Mouse (Mus musculus): Measurements from ENCODE around the gene Secisbp2. TPM values are rescaled to one million over a fixed set of nuclear protein-coding genes. Genes with fewer than 3 reads are reported as not detected.

Secisbp2 gene
- polyA plus RNA-seq, 1 experiment from 2014 or later, result 23.2 TPM

- H3K27me3 ChIP-seq (ENCODE audit: control insufficient read depth, insufficient read depth, low read length), result no peaks in the 10 kb centered on the region
- peak overlapping the region; percentile 47 for H3K4me2 ChIP-seq (ENCODE audit: low read depth, severe bottlenecking)
- H3K27ac ChIP-seq (replicated peaks; ENCODE audit: low read depth, low read length), result peak overlapping the region; percentile 30
- DNase-seq (ENCODE audit: low spot score) (peak; percentile 45), ATAC-seq (ENCODE audit: insufficient number of reproducible peaks, low FRiP score, low TSS enrichment, low read depth) (no peak)
- H3K9ac ChIP-seq (ENCODE audit: low read length), result peak overlapping the region; percentile 85
- H3K4me1 ChIP-seq (ENCODE audit: control insufficient read depth, insufficient read depth, low read length), result peaks cover 3% of the 10 kb centered on the region; the same call in 1 of the 2 replicates
- under 1% methylated on average over 7 of the region's 7 CpGs for WGBS
- H3K9me3 ChIP-seq (ENCODE audit: control insufficient read depth, low read length), result no peaks in the 10 kb centered on the region
- no peaks in the 10 kb centered on the region for H3K36me3 ChIP-seq (ENCODE audit: control insufficient read depth, insufficient read depth, low read length)
- H3K4me3 ChIP-seq (ENCODE audit: low read depth, low read length), result peak overlapping the region; percentile 61
These were observed 5.6 kb upstream of the Secisbp2 start for GRCm38 (mm10) chr13:51645872-51646271.

DNA sequence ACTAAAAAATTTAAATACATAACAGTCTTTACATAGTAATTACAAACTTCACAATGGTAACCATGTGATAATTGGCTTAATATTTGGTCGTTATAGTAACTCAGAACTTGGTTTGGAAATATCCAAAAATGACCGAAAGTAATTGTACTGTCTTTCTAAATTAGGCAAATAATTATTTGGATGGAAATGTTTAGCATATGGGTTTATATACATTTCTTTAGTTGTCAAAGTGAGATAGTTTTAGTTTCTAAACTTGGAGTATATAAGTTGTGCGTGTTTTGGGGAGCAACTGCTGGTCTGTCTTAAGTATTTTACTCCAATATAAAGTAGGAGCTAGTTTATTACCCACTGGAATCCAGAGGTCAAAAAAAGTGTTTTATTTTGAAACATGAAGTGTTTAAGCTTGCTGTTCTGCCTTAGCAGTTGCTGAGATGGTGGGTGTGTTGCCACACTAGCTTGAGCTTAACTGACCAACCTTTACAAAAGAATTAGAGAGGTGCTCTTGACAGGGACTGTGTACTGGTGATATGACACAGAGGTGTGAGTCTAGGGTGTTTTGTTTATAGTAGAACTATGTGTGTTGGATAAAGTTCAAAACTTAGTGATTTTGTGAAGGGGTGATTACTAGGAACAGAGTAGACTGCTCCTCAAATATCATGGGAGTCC is 5.0 kb upstream of the Secisbp2 start:
- 26% methylated on average over 3 of the region's 3 CpGs for WGBS
- Histone ChIP-seq H3K4me3 (ENCODE audit: low read depth, low read length) (peak overlapping the region; percentile 61), H3K4me2 (ENCODE audit: low read depth, severe bottlenecking) (peak overlapping the region; percentile 49), H3K9me3 (ENCODE audit: control insufficient read depth, low read length) (no peaks in the 10 kb centered on the region), H3K27me3 (ENCODE audit: control insufficient read depth, insufficient read depth, low read length) (no peaks in the 10 kb centered on the region), H3K9ac (ENCODE audit: low read length) (0 out of 2 replicates have a peak overlapping the region, but pooled peaks have one; percentile 38), H3K36me3 (ENCODE audit: control insufficient read depth, insufficient read depth, low read length) (no peaks in the 10 kb centered on the region; the same call in 1 of the 2 replicates), H3K4me1 (ENCODE audit: control insufficient read depth, insufficient read depth, low read length) (peaks cover 7% of the 10 kb centered on the region; the same call in 1 of the 2 replicates), H3K27ac (replicated peaks; ENCODE audit: low read depth, low read length) (no peak overlapping the region)
- ATAC-seq (ENCODE audit: insufficient number of reproducible peaks, low FRiP score, low TSS enrichment, low read depth) (no peak), DNase-seq (ENCODE audit: low spot score) (no peak)

GRCm38 (mm10) chr13:51647770-51648169 is 3.7 kb upstream of the Secisbp2 start:
- Histone ChIP-seq H3K9ac (ENCODE audit: low read length) (no peak overlapping the region), H3K27ac (replicated peaks; ENCODE audit: low read depth, low read length) (no peak overlapping the region), H3K4me2 (ENCODE audit: low read depth, severe bottlenecking) (peak overlapping the region; percentile 49; the same call in 1 of the 2 replicates), H3K4me3 (ENCODE audit: low read depth, low read length) (no peak overlapping the region), H3K9me3 (ENCODE audit: control insufficient read depth, low read length) (no peaks in the 10 kb centered on the region), H3K4me1 (ENCODE audit: control insufficient read depth, insufficient read depth, low read length) (peaks cover 7% of the 10 kb centered on the region; the same call in 1 of the 2 replicates), H3K36me3 (ENCODE audit: control insufficient read depth, insufficient read depth, low read length) (no peaks in the 10 kb centered on the region; the same call in 1 of the 2 replicates), H3K27me3 (ENCODE audit: control insufficient read depth, insufficient read depth, low read length) (no peaks in the 10 kb centered on the region)
- DNase-seq (ENCODE audit: low spot score), result no peak
- 91% methylated on average over 3 of the region's 3 CpGs for WGBS
- no peak for ATAC-seq (ENCODE audit: insufficient number of reproducible peaks, low FRiP score, low TSS enrichment, low read depth)

- DNase-seq (ENCODE audit: low spot score), result no peak
- peaks cover 7% of the 10 kb centered on the region; the same call in 1 of the 2 replicates for H3K4me1 ChIP-seq (ENCODE audit: control insufficient read depth, insufficient read depth, low read length)
These were observed 3.3 kb upstream of the Secisbp2 start for GRCm38 (mm10) chr13:51648237-51648636.

DNA sequence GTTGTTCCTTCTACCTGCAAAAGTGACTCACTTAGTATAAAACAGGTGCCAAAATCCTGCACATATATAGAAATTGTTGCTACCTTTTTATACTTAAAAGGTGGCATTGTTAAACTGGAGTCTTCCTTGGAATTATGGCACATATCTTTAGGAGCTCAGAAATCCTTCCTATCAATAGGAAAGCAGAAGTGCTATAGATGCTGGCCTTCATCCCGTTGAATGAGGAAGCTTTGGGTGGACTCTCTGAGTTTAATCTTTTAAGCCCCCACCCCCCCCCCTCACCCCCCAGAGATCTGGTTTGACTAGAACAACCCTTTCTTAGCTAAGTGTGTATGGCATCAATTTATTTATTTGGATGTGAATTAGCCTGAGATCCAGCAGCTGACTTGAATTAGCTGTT is 1.8 kb upstream of the Secisbp2 start:
- Histone ChIP-seq H3K9me3 (ENCODE audit: control insufficient read depth, low read length) (no peaks in the 10 kb centered on the region), H3K36me3 (ENCODE audit: control insufficient read depth, insufficient read depth, low read length) (no peaks in the 10 kb centered on the region; the same call in 1 of the 2 replicates), H3K9ac (ENCODE audit: low read length) (no peak overlapping the region), H3K4me3 (ENCODE audit: low read depth, low read length) (no peak overlapping the region), H3K4me1 (ENCODE audit: control insufficient read depth, insufficient read depth, low read length) (peaks cover 7% of the 10 kb centered on the region; the same call in 1 of the 2 replicates), H3K27me3 (ENCODE audit: control insufficient read depth, insufficient read depth, low read length) (no peaks in the 10 kb centered on the region), H3K4me2 (ENCODE audit: low read depth, severe bottlenecking) (no peak overlapping the region), H3K27ac (replicated peaks; ENCODE audit: low read depth, low read length) (no peak overlapping the region)
- 71% methylated on average over 1 of the region's 1 CpGs for WGBS
- ATAC-seq (ENCODE audit: insufficient number of reproducible peaks, low FRiP score, low TSS enrichment, low read depth) (no peak), DNase-seq (ENCODE audit: low spot score) (no peak)

More at GRCm38 (mm10) chr13:51648237-51648636, 3.3 kb upstream of the Secisbp2 start:
- H3K9me3 ChIP-seq (ENCODE audit: control insufficient read depth, low read length), result no peaks in the 10 kb centered on the region
- no peak overlapping the region for H3K9ac ChIP-seq (ENCODE audit: low read length)
- no peaks in the 10 kb centered on the region for H3K27me3 ChIP-seq (ENCODE audit: control insufficient read depth, insufficient read depth, low read length)
- H3K4me2 ChIP-seq (ENCODE audit: low read depth, severe bottlenecking), result no peak overlapping the region
- 95% methylated on average over 4 of the region's 4 CpGs for whole genome bisulfite sequencing
- H3K36me3 ChIP-seq (ENCODE audit: control insufficient read depth, insufficient read depth, low read length), result no peaks in the 10 kb centered on the region; the same call in 1 of the 2 replicates
- no peak for ATAC-seq (ENCODE audit: insufficient number of reproducible peaks, low FRiP score, low TSS enrichment, low read depth)
- H3K4me3 ChIP-seq (ENCODE audit: low read depth, low read length), result no peak overlapping the region
- no peak overlapping the region for H3K27ac ChIP-seq (replicated peaks; ENCODE audit: low read depth, low read length)

GRCm38 (mm10) chr13:51653159-51653558 is 1.7 kb downstream of the Secisbp2 start:
- 95% methylated on average over 6 of the region's 6 CpGs for WGBS
- Histone ChIP-seq H3K36me3 (ENCODE audit: control insufficient read depth, insufficient read depth, low read length) (peaks cover 5% of the 10 kb centered on the region; the same call in 1 of the 2 replicates), H3K4me3 (ENCODE audit: low read depth, low read length) (no peak overlapping the region), H3K9me3 (ENCODE audit: control insufficient read depth, low read length) (no peaks in the 10 kb centered on the region), H3K27me3 (ENCODE audit: control insufficient read depth, insufficient read depth, low read length) (no peaks in the 10 kb centered on the region), H3K4me1 (ENCODE audit: control insufficient read depth, insufficient read depth, low read length) (peaks cover 4% of the 10 kb centered on the region; the same call in 1 of the 2 replicates), H3K9ac (ENCODE audit: low read length) (no peak overlapping the region), H3K27ac (replicated peaks; ENCODE audit: low read depth, low read length) (no peak overlapping the region), H3K4me2 (ENCODE audit: low read depth, severe bottlenecking) (no peak overlapping the region)
- no peak for DNase-seq (ENCODE audit: low spot score)
- ATAC-seq (ENCODE audit: insufficient number of reproducible peaks, low FRiP score, low TSS enrichment, low read depth), result no peak

GRCm38 (mm10) chr13:51653961-51654360 is 2.5 kb downstream of the Secisbp2 start:
- no peaks in the 10 kb centered on the region for H3K27me3 ChIP-seq (ENCODE audit: control insufficient read depth, insufficient read depth, low read length)
- no peak overlapping the region for H3K9ac ChIP-seq (ENCODE audit: low read length)
- ATAC-seq (ENCODE audit: insufficient number of reproducible peaks, low FRiP score, low TSS enrichment, low read depth), result no peak
- H3K27ac ChIP-seq (replicated peaks; ENCODE audit: low read depth, low read length), result no peak overlapping the region
- H3K36me3 ChIP-seq (ENCODE audit: control insufficient read depth, insufficient read depth, low read length), result peaks cover 5% of the 10 kb centered on the region; the same call in 1 of the 2 replicates
- H3K4me2 ChIP-seq (ENCODE audit: low read depth, severe bottlenecking), result no peak overlapping the region
- peaks cover 4% of the 10 kb centered on the region; the same call in 1 of the 2 replicates for H3K4me1 ChIP-seq (ENCODE audit: control insufficient read depth, insufficient read depth, low read length)
- WGBS, result 96% methylated on average over 9 of the region's 9 CpGs
- no peak for DNase-seq (ENCODE audit: low spot score)
- H3K4me3 ChIP-seq (ENCODE audit: low read depth, low read length), result no peak overlapping the region
- H3K9me3 ChIP-seq (ENCODE audit: control insufficient read depth, low read length), result no peaks in the 10 kb centered on the region

- Histone ChIP-seq H3K9me3 (ENCODE audit: control insufficient read depth, low read length) (no peaks in the 10 kb centered on the region), H3K27me3 (ENCODE audit: control insufficient read depth, insufficient read depth, low read length) (no peaks in the 10 kb centered on the region), H3K4me1 (ENCODE audit: control insufficient read depth, insufficient read depth, low read length) (no peaks in the 10 kb centered on the region), H3K9ac (ENCODE audit: low read length) (no peak overlapping the region), H3K4me2 (ENCODE audit: low read depth, severe bottlenecking) (no peak overlapping the region), H3K27ac (replicated peaks; ENCODE audit: low read depth, low read length) (no peak overlapping the region), H3K36me3 (ENCODE audit: control insufficient read depth, insufficient read depth, low read length) (peaks cover 14% of the 10 kb centered on the region), H3K4me3 (ENCODE audit: low read depth, low read length) (no peak overlapping the region)
- DNase-seq (ENCODE audit: low spot score) (no peak), ATAC-seq (ENCODE audit: insufficient number of reproducible peaks, low FRiP score, low TSS enrichment, low read depth) (no peak)
- WGBS, result 94% methylated on average over 13 of the region's 13 CpGs
These were observed 5.2 kb downstream of the Secisbp2 start for GRCm38 (mm10) chr13:51656516-51657235.

Data from limb, embryonic 11.5 days (tissue).